Mouse (Mus musculus): ENCODE results near the gene Slc12a6.

Slc12a6 gene

GRCm38 (mm10) chr2:112391346-112392000, 125.8 kb downstream of the Slc12a6 start:
- no peak for DNase-seq (ENCODE audit: low read depth, low spot score)

- DNase-seq (ENCODE audit: low read depth, low spot score): no peak
Measured at GRCm38 (mm10) chr2:112392689-112393088, 127.1 kb downstream of the Slc12a6 start.

DNA sequence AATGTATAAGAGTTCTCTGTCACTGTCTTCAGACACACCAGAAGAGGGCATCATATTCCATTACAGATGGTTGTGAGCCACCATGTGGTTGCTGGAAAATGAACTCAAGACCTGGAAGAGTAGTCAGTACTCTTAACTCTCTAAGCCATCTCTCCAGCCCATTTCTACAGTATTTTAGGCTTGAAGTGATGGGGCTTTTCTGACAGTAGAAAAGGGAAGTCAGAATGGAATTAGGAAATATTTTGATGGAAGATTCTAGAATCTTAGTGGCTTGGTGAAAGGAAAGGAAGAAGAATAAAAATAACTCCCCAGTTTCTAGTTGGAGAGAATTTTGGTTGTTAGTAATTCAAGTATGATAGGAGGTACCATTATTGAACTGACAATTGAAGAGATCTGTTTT, 128.3 kb downstream of the Slc12a6 start:
- DNase-seq (ENCODE audit: low read depth, low spot score): no peak

GRCm38 (mm10) chr2:112396649-112397048, 131.0 kb downstream of the Slc12a6 start:
- no peak for DNase-seq (ENCODE audit: low read depth, low spot score)

GRCm38 (mm10) chr2:112407030-112407429, 141.4 kb downstream of the Slc12a6 start:
- DNase-seq (ENCODE audit: low read depth, low spot score): no peak

Data from retina, postnatal 7 days (tissue).